Mouse (Mus musculus): ENCODE measurements around the gene Tomm22. TPM values are rescaled to one million over a fixed set of nuclear protein-coding genes. Genes with fewer than 3 reads are reported as not detected.

The Tomm22 gene
- polyA plus RNA-seq, 1 experiment from 2014 or later, result 272 TPM

- ATAC-seq, result 0 out of 2 replicates have a peak, but pooled peaks have one; percentile 41
- Histone ChIP-seq H3K27ac (no peak overlapping the region), H3K9me3 (no peaks in the 10 kb centered on the region)
Observed at GRCm38 (mm10) chr15:79697558-79698187, 27.0 kb downstream of the Tomm22 start.

GRCm38 (mm10) chr15:79706603-79707214 lies 36.0 kb downstream of the Tomm22 start:
- Histone ChIP-seq H3K4me1 (replicated peaks) (no peaks in the 10 kb centered on the region), H3K4me2 (replicated peaks) (no peak overlapping the region), H3K9ac (no peak overlapping the region), H3K9me3 (no peaks in the 10 kb centered on the region), H3K4me3 (replicated peaks) (no peak overlapping the region), H3K27ac (no peak overlapping the region), H3K27me3 (replicated peaks) (no peaks in the 10 kb centered on the region), H3K36me3 (peaks cover 33% of the 10 kb centered on the region)
- ATAC-seq, result no peak
- 90% methylated on average over 17 of the region's 17 CpGs for WGBS

More at GRCm38 (mm10) chr15:79697558-79698187, 27.0 kb downstream of the Tomm22 start:
- Histone ChIP-seq H3K4me1 (replicated peaks) (peaks cover 17% of the 10 kb centered on the region), H3K4me3 (replicated peaks) (no peak overlapping the region), H3K4me2 (replicated peaks) (no peak overlapping the region), H3K27me3 (replicated peaks) (no peaks in the 10 kb centered on the region), H3K36me3 (no peaks in the 10 kb centered on the region; the same call in 1 of the 2 replicates), H3K9ac (no peak overlapping the region)
- WGBS, result 70% methylated on average over 9 of the region's 9 CpGs

GRCm38 (mm10) chr15:79708229-79708822 lies 37.7 kb downstream of the Tomm22 start:
- 88% methylated on average over 5 of the region's 5 CpGs for WGBS
- Histone ChIP-seq H3K27me3 (replicated peaks) (no peaks in the 10 kb centered on the region), H3K27ac (no peak overlapping the region), H3K4me3 (replicated peaks) (no peak overlapping the region), H3K36me3 (peaks cover 47% of the 10 kb centered on the region), H3K4me2 (replicated peaks) (no peak overlapping the region), H3K9ac (no peak overlapping the region), H3K4me1 (replicated peaks) (no peaks in the 10 kb centered on the region), H3K9me3 (no peaks in the 10 kb centered on the region)
- ATAC-seq, result no peak

GRCm38 (mm10) chr15:79715646-79716045 lies 45.0 kb downstream of the Tomm22 start:
- WGBS, result 88% methylated on average over 7 of the region's 7 CpGs
- no peak overlapping the region for H3K4me2 ChIP-seq (replicated peaks)
- H3K27me3 ChIP-seq (replicated peaks), result no peaks in the 10 kb centered on the region
- H3K27ac ChIP-seq, result no peak overlapping the region
- H3K4me1 ChIP-seq (replicated peaks), result no peaks in the 10 kb centered on the region
- peaks cover 51% of the 10 kb centered on the region for H3K36me3 ChIP-seq
- H3K9me3 ChIP-seq, result no peaks in the 10 kb centered on the region
- H3K9ac ChIP-seq, result no peak overlapping the region
- ATAC-seq, result no peak
- no peak overlapping the region for H3K4me3 ChIP-seq (replicated peaks)

- H3K36me3 ChIP-seq, result peaks cover 48% of the 10 kb centered on the region
- 93% methylated on average over 6 of the region's 6 CpGs for WGBS
- H3K4me2 ChIP-seq (replicated peaks), result no peak overlapping the region
- no peak overlapping the region for H3K27ac ChIP-seq
- H3K4me3 ChIP-seq (replicated peaks), result no peak overlapping the region
- ATAC-seq, result no peak
- no peak overlapping the region for H3K9ac ChIP-seq
- no peaks in the 10 kb centered on the region for H3K9me3 ChIP-seq
- no peaks in the 10 kb centered on the region for H3K4me1 ChIP-seq (replicated peaks)
- no peaks in the 10 kb centered on the region for H3K27me3 ChIP-seq (replicated peaks)
Observed at GRCm38 (mm10) chr15:79716710-79717109, 46.0 kb downstream of the Tomm22 start.

GRCm38 (mm10) chr15:79720267-79720666 lies 49.6 kb downstream of the Tomm22 start:
- Histone ChIP-seq H3K4me2 (replicated peaks) (no peak overlapping the region), H3K4me3 (replicated peaks) (no peak overlapping the region), H3K27me3 (replicated peaks) (no peaks in the 10 kb centered on the region), H3K27ac (no peak overlapping the region), H3K9me3 (no peaks in the 10 kb centered on the region), H3K9ac (no peak overlapping the region), H3K4me1 (replicated peaks) (no peaks in the 10 kb centered on the region), H3K36me3 (peaks cover 33% of the 10 kb centered on the region)
- WGBS, result 88% methylated on average over 8 of the region's 8 CpGs
- ATAC-seq, result no peak

- Histone ChIP-seq H3K9me3 (no peaks in the 10 kb centered on the region), H3K36me3 (peaks cover 31% of the 10 kb centered on the region), H3K4me1 (replicated peaks) (no peaks in the 10 kb centered on the region), H3K4me2 (replicated peaks) (no peak overlapping the region), H3K9ac (no peak overlapping the region), H3K4me3 (replicated peaks) (no peak overlapping the region), H3K27ac (no peak overlapping the region), H3K27me3 (replicated peaks) (no peaks in the 10 kb centered on the region)
- ATAC-seq, result no peak
- WGBS, result 89% methylated on average over 4 of the region's 4 CpGs
Observed at GRCm38 (mm10) chr15:79720796-79721195, 50.1 kb downstream of the Tomm22 start.

Other genes starting within 250 kb of the Tomm22 start
- gene Csnk1e, start 215.3 kb upstream of the Tomm22 start, polyA plus RNA-seq (2015; fragmentation: Nextera tagmentation; extraction: Ambion mirVana), result 59.1 and 61.8 TPM in 2 replicates
- gene Kcnj4, start 165.6 kb upstream of the Tomm22 start, polyA plus RNA-seq (2015; fragmentation: Nextera tagmentation; extraction: Ambion mirVana), result not detected in 2 replicates
- gene Kdelr3, start 154.4 kb upstream of the Tomm22 start, polyA plus RNA-seq (2015; fragmentation: Nextera tagmentation; extraction: Ambion mirVana), result 71.6 and 78.7 TPM in 2 replicates
- gene Ddx17, start 124.1 kb upstream of the Tomm22 start, polyA plus RNA-seq (2015; fragmentation: Nextera tagmentation; extraction: Ambion mirVana), result 39.3 and 41.2 TPM in 2 replicates
- gene Dmc1, start 65.8 kb upstream of the Tomm22 start, polyA plus RNA-seq (2015; fragmentation: Nextera tagmentation; extraction: Ambion mirVana), result 1.3 and 1.8 TPM in 2 replicates
- 0.74 and 0.90 TPM in 2 replicates for gene Fam227a, start 11.9 kb upstream of the Tomm22 start, polyA plus RNA-seq (2015; fragmentation: Nextera tagmentation; extraction: Ambion mirVana)
- 37.6 and 39.0 TPM in 2 replicates for gene Cby1, start 11.7 kb upstream of the Tomm22 start, polyA plus RNA-seq (2015; fragmentation: Nextera tagmentation; extraction: Ambion mirVana)
- gene Josd1, start 17.1 kb downstream of the Tomm22 start, polyA plus RNA-seq (2015; fragmentation: Nextera tagmentation; extraction: Ambion mirVana), result 18.7 and 19.4 TPM in 2 replicates
- gene Gtpbp1, start 20.0 kb downstream of the Tomm22 start, polyA plus RNA-seq (2015; fragmentation: Nextera tagmentation; extraction: Ambion mirVana), result 27.4 and 29.9 TPM in 2 replicates
- gene Sun2, start 71.7 kb downstream of the Tomm22 start, polyA plus RNA-seq (2015; fragmentation: Nextera tagmentation; extraction: Ambion mirVana), result 3.4 and 4.5 TPM in 2 replicates
- 42.6 and 44.5 TPM in 2 replicates for gene Dnal4, start 107.0 kb downstream of the Tomm22 start, polyA plus RNA-seq (2015; fragmentation: Nextera tagmentation; extraction: Ambion mirVana)
- gene Nptxr, start 133.9 kb downstream of the Tomm22 start, polyA plus RNA-seq (2015; fragmentation: Nextera tagmentation; extraction: Ambion mirVana), result 2.8 and 3.3 TPM in 2 replicates
- 0.23 and 0.27 TPM in 2 replicates for gene Npcd, start 163.4 kb downstream of the Tomm22 start, polyA plus RNA-seq (2015; fragmentation: Nextera tagmentation; extraction: Ambion mirVana)
- gene Cbx6, start 163.8 kb downstream of the Tomm22 start, polyA plus RNA-seq (2015; fragmentation: Nextera tagmentation; extraction: Ambion mirVana), result 39.1 and 39.7 TPM in 2 replicates
- 13.1 and 15.4 TPM in 2 replicates for gene Apobec3, start 220.8 kb downstream of the Tomm22 start, polyA plus RNA-seq (2015; fragmentation: Nextera tagmentation; extraction: Ambion mirVana)